Mouse (Mus musculus) hindbrain, embryonic 11.5 days (tissue): ENCODE measurements at regions not wholly inside any gene's neighbourhood (a gene's known extent, or its start where the extent isn't known, plus 50 kb on each side); places are given as distances from the start of the nearest gene placed in this dataset.

ENCODE experiments used
- ATAC-seq: fragments of 200-750 bp; cut with Nextera tagmentation; 2 replicates; pipeline ENCODE4 v1.8.0; 2017; ENCODE audit warnings: mild to moderate bottlenecking, moderate TSS enrichment, moderate library complexity; ENCODE audit not compliant: low FRiP score
- DNase-seq: peaks from one replicate; pipeline ENCODE4 v3.0.0-alpha.2; 2015; ENCODE audit warnings: low spot score
- H3K27ac ChIP-seq: fragments of 300-500 bp; sonication (generic); 2 replicates; pipeline ENCODE4 v1.5.1; 2014; ENCODE audit warnings: mild to moderate bottlenecking, low read depth, low read length
- H3K27me3 ChIP-seq: fragments of 300-500 bp; sonication (generic); 2 replicates; pipeline ENCODE4 v1.6.1; 2014; ENCODE audit warnings: mild to moderate bottlenecking, low read length, moderate library complexity, mixed read lengths; ENCODE audit not compliant: control insufficient read depth, insufficient read depth
- H3K36me3 ChIP-seq: fragments of 300-500 bp; sonication (generic); 2 replicates; pipeline ENCODE4 v1.6.1; 2014; ENCODE audit warnings: mild to moderate bottlenecking, low read length, moderate library complexity, mixed read lengths; ENCODE audit not compliant: control insufficient read depth, insufficient read depth
- H3K4me1 ChIP-seq: fragments of 300-500 bp; sonication (generic); replicated peaks from 2 replicates; pipeline ENCODE4 v1.6.1; 2014; ENCODE audit warnings: low read length, mixed read lengths; ENCODE audit not compliant: control insufficient read depth, insufficient read depth
- H3K4me2 ChIP-seq: fragments of 300-500 bp; sonication (generic); replicated peaks from 2 replicates; pipeline ENCODE4 v1.6.1; 2014; ENCODE audit warnings: mild to moderate bottlenecking, low read depth, low read length
- H3K4me3 ChIP-seq: fragments of 300-500 bp; sonication (generic); 2 replicates; pipeline ENCODE4 v1.5.1; 2014; ENCODE audit warnings: low read depth, low read length
- H3K9ac ChIP-seq: fragments of 300-500 bp; sonication (generic); 2 replicates; pipeline ENCODE4 v1.6.1; 2014; ENCODE audit warnings: low read depth, low read length
- H3K9me3 ChIP-seq: fragments of 300-500 bp; sonication (generic); 2 replicates; pipeline ENCODE4 v1.6.1; 2016; ENCODE audit warnings: low read length; ENCODE audit not compliant: control insufficient read depth
- WGBS: fragments of 180-500 bp; shearing (Covaris S2); extraction: QIAGEN DNeasy Blood & Tissue Kit; methylation state at CpG from one replicate; pipeline ENCODE4 v1.1.7; 2014; 5-methylcytosine and 5-hydroxymethylcytosine counted together

- Histone ChIP-seq H3K27ac (no peak overlapping the region), H3K36me3 (no peaks in the 10 kb centered on the region), H3K9me3 (no peaks in the 10 kb centered on the region), H3K9ac (no peak overlapping the region), H3K27me3 (no peaks in the 10 kb centered on the region), H3K4me1 (no peaks in the 10 kb centered on the region), H3K4me3 (no peak overlapping the region), H3K4me2 (no peak overlapping the region)
- peak; percentile 7 for DNase-seq
- WGBS: 76% methylated on average over 8 of the region's 8 CpGs
- ATAC-seq: no peak
Observed at GRCm38 (mm10) chr2:45580838-45581548, 463.8 kb upstream of the Zeb2 start.

DNA sequence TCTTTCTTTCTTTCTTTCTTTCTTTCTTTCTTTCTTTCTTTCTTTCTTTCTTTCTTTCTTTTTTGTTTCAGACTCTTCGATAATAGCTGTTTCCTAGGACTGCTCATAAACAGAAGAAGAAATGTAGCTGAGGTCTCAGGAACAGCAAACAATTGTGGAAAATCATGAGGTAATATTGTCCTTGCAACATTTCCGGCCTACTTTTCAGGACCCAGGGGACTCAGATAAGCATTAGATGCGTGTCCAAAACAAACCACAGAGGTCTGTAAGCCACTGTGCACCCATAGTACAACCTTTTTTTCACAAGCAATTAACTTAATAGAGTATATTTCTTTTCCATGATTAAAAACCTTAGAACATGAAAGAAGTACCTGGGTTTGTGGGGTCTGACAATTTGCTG is 455.7 kb upstream of the Zeb2 start:
- H3K9ac ChIP-seq: no peak overlapping the region
- 86% methylated on average over 3 of the region's 3 CpGs for WGBS
- no peaks in the 10 kb centered on the region for H3K9me3 ChIP-seq
- H3K4me2 ChIP-seq: no peak overlapping the region
- no peak overlapping the region for H3K27ac ChIP-seq
- H3K4me1 ChIP-seq: no peaks in the 10 kb centered on the region
- DNase-seq (no peak), ATAC-seq (no peak)
- no peaks in the 10 kb centered on the region for H3K36me3 ChIP-seq
- H3K27me3 ChIP-seq: no peaks in the 10 kb centered on the region
- H3K4me3 ChIP-seq: no peak overlapping the region

DNA sequence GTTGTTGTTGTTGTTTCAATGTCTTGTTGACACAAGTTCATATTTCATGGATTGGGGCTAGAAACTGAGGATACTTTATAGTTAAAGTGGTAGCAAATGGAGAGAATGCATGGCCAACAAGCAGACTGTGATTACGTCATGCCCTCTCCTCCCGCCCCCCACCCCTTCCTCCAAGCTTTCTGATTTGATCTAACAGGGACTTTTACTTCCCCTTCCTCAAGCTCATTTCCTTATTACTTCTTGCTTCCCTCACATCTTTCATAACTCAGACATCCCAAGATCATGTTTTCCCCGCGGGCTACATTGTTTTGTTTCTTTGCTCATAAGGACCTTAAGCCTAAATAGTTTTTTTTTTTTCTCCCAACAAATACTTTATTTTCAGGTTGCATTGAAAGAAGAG is 437.5 kb upstream of the Zeb2 start:
- Histone ChIP-seq H3K4me3 (no peak overlapping the region), H3K27me3 (no peaks in the 10 kb centered on the region), H3K27ac (no peak overlapping the region), H3K4me2 (no peak overlapping the region), H3K36me3 (no peaks in the 10 kb centered on the region), H3K9ac (no peak overlapping the region), H3K4me1 (no peaks in the 10 kb centered on the region), H3K9me3 (no peaks in the 10 kb centered on the region)
- no peak for DNase-seq
- no peak for ATAC-seq
- WGBS: 82% methylated on average over 4 of the region's 4 CpGs

DNA sequence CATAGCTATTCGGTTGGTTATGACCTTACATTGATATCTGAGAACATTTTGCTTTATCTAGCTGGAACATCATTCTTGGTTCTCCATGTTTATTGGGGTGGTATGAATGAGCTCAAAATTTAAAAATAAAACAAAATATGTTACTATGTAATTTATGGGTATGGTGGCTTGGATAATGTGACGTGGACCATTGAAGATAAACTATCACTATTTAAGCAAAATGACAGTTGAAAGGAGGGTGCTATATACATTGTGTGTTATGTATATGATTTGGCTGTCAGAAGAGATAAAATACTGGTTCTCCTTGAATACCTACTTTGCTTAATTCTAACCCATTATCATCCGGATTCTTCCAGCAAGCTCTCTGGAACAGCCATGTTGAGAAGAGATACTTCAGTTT is 424.2 kb upstream of the Zeb2 start:
- DNase-seq (no peak), ATAC-seq (no peak)
- Histone ChIP-seq H3K9me3 (no peaks in the 10 kb centered on the region), H3K27ac (no peak overlapping the region), H3K36me3 (no peaks in the 10 kb centered on the region), H3K4me2 (no peak overlapping the region), H3K27me3 (no peaks in the 10 kb centered on the region), H3K4me1 (no peaks in the 10 kb centered on the region), H3K4me3 (no peak overlapping the region), H3K9ac (no peak overlapping the region)
- WGBS: 95% methylated on average over 3 of the region's 3 CpGs

DNA sequence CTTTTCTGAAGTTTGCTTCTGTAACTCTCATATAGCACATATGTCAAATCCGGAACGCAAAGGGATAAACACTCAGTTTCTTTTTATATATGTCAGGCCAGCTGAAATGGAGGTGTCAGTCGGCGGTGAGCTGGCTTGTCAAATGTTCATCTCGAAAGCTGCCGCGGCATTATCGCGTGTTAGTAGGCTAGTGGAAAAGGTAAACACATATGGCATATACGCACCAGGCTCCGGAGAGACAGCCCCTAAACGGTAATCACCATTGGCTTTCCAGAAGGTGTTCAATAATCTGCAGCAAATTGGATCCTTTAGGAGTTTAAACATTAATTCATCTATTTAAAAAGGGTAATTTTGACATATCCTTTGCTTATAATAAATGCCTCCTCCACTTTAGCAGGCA is 421.8 kb upstream of the Zeb2 start:
- WGBS: 93% methylated on average over 12 of the region's 12 CpGs
- no peaks in the 10 kb centered on the region for H3K9me3 ChIP-seq
- no peaks in the 10 kb centered on the region for H3K36me3 ChIP-seq
- no peak overlapping the region for H3K27ac ChIP-seq
- no peaks in the 10 kb centered on the region for H3K4me1 ChIP-seq
- H3K9ac ChIP-seq: no peak overlapping the region
- no peak overlapping the region for H3K4me2 ChIP-seq
- DNase-seq (no peak), ATAC-seq (no peak)
- H3K27me3 ChIP-seq: no peaks in the 10 kb centered on the region
- no peak overlapping the region for H3K4me3 ChIP-seq

GRCm38 (mm10) chr2:45537722-45538121 is 420.5 kb upstream of the Zeb2 start:
- H3K36me3 ChIP-seq: no peaks in the 10 kb centered on the region
- DNase-seq (no peak), ATAC-seq (no peak)
- WGBS: 89% methylated on average over 7 of the region's 7 CpGs
- H3K4me3 ChIP-seq: no peak overlapping the region
- no peaks in the 10 kb centered on the region for H3K4me1 ChIP-seq
- no peaks in the 10 kb centered on the region for H3K27me3 ChIP-seq
- H3K27ac ChIP-seq: no peak overlapping the region
- no peak overlapping the region for H3K9ac ChIP-seq
- no peak overlapping the region for H3K4me2 ChIP-seq
- no peaks in the 10 kb centered on the region for H3K9me3 ChIP-seq

DNA sequence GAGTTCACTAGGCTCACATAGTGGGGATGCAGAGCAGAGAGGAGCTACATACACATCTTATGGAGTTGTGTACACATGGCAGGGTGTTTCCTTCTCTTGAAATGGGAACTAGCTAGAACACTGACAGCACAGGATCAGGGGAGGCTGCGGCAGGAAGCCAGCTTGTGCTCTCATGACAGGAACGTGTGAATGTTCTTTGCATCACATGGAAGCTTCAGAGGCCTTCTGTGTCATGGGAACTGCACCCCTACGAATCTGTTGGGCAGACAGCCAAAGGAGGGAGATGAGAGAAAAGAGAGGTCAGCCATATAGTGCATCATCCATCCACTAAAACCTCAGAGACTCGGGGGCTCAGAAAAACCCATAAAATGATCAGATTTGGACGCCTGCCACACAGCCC is 417.6 kb upstream of the Zeb2 start:
- ATAC-seq: no peak
- no peaks in the 10 kb centered on the region for H3K36me3 ChIP-seq

DNA sequence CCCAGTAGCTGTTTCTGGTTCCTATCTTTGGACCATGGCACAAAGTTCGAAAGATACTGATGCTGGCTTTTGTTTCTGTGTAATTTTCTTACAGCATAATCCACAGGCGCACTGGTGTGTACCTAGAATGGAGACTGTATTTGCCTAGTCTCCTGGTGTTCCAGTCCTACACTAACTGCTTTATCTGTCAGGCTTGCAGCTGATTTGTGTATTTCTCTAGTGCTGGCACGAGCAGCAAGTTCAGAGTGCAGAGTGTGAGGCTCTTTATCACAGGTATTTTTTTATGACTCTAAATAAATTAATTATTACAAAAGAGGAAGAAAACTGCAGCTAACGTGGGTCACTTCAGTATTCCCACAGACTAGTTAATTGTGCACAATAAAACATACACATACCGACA is 405.1 kb upstream of the Zeb2 start:
- 84% methylated on average over 5 of the region's 5 CpGs for WGBS
- H3K27ac ChIP-seq: no peak overlapping the region
- ATAC-seq: no peak
- no peak overlapping the region for H3K4me3 ChIP-seq
- H3K4me1 ChIP-seq: no peaks in the 10 kb centered on the region
- no peak overlapping the region for H3K9ac ChIP-seq
- no peaks in the 10 kb centered on the region for H3K27me3 ChIP-seq
- no peak overlapping the region for H3K4me2 ChIP-seq
- DNase-seq: no peak
- H3K36me3 ChIP-seq: no peaks in the 10 kb centered on the region
- H3K9me3 ChIP-seq: no peaks in the 10 kb centered on the region

More for the DNA sequence above, 417.6 kb upstream of the Zeb2 start:
- DNase-seq: no peak
- WGBS: 80% methylated on average over 5 of the region's 5 CpGs
- Histone ChIP-seq H3K9ac (no peak overlapping the region), H3K27ac (no peak overlapping the region), H3K4me1 (no peaks in the 10 kb centered on the region), H3K4me3 (no peak overlapping the region), H3K4me2 (no peak overlapping the region), H3K9me3 (no peaks in the 10 kb centered on the region), H3K27me3 (no peaks in the 10 kb centered on the region)

- Histone ChIP-seq H3K4me1 (no peaks in the 10 kb centered on the region), H3K9me3 (no peaks in the 10 kb centered on the region), H3K36me3 (no peaks in the 10 kb centered on the region), H3K27me3 (no peaks in the 10 kb centered on the region), H3K27ac (no peak overlapping the region), H3K4me2 (no peak overlapping the region), H3K9ac (no peak overlapping the region), H3K4me3 (no peak overlapping the region)
- 47% methylated on average over 4 of the region's 4 CpGs for WGBS
- DNase-seq (no peak), ATAC-seq (no peak)
Observed at GRCm38 (mm10) chr2:45519550-45520152, 402.5 kb upstream of the Zeb2 start.
